Mouse (Mus musculus) liver, postnatal 0 days (tissue): ENCODE measurements at regions not wholly inside any gene's neighbourhood (a gene's known extent, or its start where the extent isn't known, plus 50 kb on each side); places are given as distances from the start of the nearest gene placed in this dataset.

Source experiments
- CTCF ChIP-seq: sonication (generic); IDR thresholded peaks from 2 replicates; pipeline ENCODE4 v1.5.1; 2016; ENCODE audit warnings: antibody characterized with exemption, low read depth
- EP300 ChIP-seq: IDR thresholded peaks from 2 replicates; pipeline ENCODE4 v1.6.1; 2016; ENCODE audit warnings: antibody characterized with exemption, low read depth, mild to moderate bottlenecking

GRCm38 (mm10) chr11:45704411-45704810 is 147.4 kb upstream of the Clint1 start:
- TF ChIP-seq CTCF = peak; percentile 25; the same call in 1 of the 2 replicates
- TF ChIP-seq EP300 = no peak
